Mouse (Mus musculus): ENCODE results near the gene Tax1bp3. TPM values are rescaled to one million over a fixed set of nuclear protein-coding genes. Genes with fewer than 3 reads are reported as not detected.

Gene Tax1bp3
- polyA plus RNA-seq, 1 experiment from 2014 or later: 204 TPM

- 0% methylated on average over 2 of the region's 2 CpGs for WGBS
- Histone ChIP-seq H3K4me3 (peak overlapping the region; percentile 65), H3K4me2 (replicated peaks) (peak overlapping the region; percentile 68), H3K4me1 (peaks cover 32% of the 10 kb centered on the region), H3K9ac (peak overlapping the region; percentile 84), H3K27me3 (no peaks in the 10 kb centered on the region), H3K9me3 (replicated peaks) (no peaks in the 10 kb centered on the region), H3K27ac (peak overlapping the region; percentile 91), H3K36me3 (peaks cover 24% of the 10 kb centered on the region)
- no peak for ATAC-seq (ENCODE audit: low FRiP score)
Measured at GRCm38 (mm10) chr11:73177895-73178294, 1.0 kb downstream of the Tax1bp3 start.

DNA sequence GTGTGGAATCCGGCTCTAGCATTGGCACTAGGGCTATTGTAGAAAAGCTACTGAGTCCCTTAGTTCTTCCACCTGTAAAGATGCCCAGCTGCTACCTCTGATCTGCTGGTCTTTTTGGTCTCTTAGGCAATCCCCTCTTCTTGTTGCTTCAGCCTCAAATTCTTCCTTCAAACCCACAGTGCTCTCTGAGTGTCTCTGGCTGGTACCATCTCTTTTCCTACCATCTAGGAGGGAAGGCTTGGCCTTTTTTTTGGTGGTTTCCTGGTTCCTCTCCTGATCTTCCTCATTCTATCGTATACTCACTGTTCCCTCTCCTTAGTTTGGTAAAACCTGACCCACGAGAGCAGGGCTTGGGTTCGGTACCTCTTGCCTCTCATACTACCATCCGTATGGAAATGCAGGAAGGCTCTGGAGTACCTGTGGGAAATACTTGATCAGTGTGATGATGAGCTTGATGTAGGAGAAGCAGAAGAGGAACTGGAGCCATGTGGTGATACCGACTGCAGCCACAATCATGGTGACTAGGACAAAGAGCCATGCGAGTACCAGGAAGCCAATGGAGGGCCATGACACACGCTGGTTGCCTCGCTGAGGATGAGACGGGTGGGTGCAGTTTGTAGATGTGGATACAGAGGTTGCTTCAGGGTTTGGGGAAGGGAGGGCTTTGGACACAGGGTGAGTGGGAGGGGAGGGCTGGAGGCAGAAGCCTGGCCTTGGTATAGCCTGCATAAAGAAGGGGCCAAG, 9.2 kb downstream of the Tax1bp3 start:
- WGBS: 93% methylated on average over 10 of the region's 10 CpGs
- no peak overlapping the region for H3K27ac ChIP-seq
- H3K9me3 ChIP-seq (replicated peaks): no peaks in the 10 kb centered on the region
- no peak overlapping the region for H3K4me3 ChIP-seq
- H3K4me1 ChIP-seq: no peaks in the 10 kb centered on the region
- no peak overlapping the region for H3K9ac ChIP-seq
- H3K36me3 ChIP-seq: peaks cover 72% of the 10 kb centered on the region
- H3K4me2 ChIP-seq (replicated peaks): no peak overlapping the region
- H3K27me3 ChIP-seq: no peaks in the 10 kb centered on the region
- no peak for ATAC-seq (ENCODE audit: low FRiP score)

DNA sequence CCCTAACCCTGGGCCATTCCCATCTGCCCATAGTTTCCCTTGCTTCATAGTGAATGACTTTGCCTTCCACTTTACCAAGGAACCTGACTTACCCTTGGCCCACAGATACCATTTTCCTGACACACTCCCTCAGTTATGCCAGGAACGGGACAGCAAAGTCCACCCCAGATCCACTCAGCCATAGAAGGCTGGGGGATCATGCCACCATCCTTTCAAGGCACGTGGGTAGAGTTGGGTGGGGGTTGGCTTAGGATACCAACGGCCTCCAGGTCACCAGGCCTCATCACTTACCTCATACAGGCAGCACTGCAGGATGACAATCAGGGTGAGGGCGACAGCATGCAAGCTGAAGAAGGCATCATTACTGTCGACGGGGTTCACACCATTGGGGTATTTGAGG, 10.3 kb downstream of the Tax1bp3 start:
- peaks cover 80% of the 10 kb centered on the region for H3K36me3 ChIP-seq

DNA sequence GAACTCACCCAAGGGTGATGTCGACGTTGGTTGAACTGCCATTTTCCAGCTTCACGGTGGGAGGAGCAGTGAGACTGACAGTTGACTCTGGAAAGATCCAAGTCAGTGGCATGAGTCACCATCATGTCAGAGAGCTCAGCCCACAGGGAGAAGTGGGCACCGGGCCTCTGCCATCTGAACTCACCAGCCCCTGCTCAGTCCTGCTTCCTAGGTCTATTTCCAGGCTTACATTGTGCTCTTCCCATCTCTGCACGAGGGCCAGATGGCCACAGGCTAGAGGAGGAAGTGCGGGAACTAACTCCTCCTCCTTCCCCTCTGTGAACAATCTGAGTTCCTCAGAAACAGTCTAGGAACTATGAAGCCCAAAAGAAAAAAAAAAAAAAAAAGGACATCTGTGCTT, 16.2 kb downstream of the Tax1bp3 start:
- no peak overlapping the region for H3K4me3 ChIP-seq
- peaks cover 7% of the 10 kb centered on the region for H3K4me1 ChIP-seq
- no peaks in the 10 kb centered on the region for H3K9me3 ChIP-seq (replicated peaks)
- no peak overlapping the region for H3K9ac ChIP-seq
- ATAC-seq (ENCODE audit: low FRiP score): no peak
- WGBS: 82% methylated on average over 6 of the region's 6 CpGs
- H3K27ac ChIP-seq: no peak overlapping the region
- H3K4me2 ChIP-seq (replicated peaks): no peak overlapping the region
- peaks cover 48% of the 10 kb centered on the region for H3K36me3 ChIP-seq
- no peaks in the 10 kb centered on the region for H3K27me3 ChIP-seq

More for the DNA sequence above, 10.3 kb downstream of the Tax1bp3 start:
- Histone ChIP-seq H3K27ac (no peak overlapping the region), H3K4me1 (no peaks in the 10 kb centered on the region), H3K4me2 (replicated peaks) (no peak overlapping the region), H3K9ac (no peak overlapping the region), H3K9me3 (replicated peaks) (no peaks in the 10 kb centered on the region), H3K27me3 (no peaks in the 10 kb centered on the region), H3K4me3 (no peak overlapping the region)
- no peak for ATAC-seq (ENCODE audit: low FRiP score)
- 90% methylated on average over 6 of the region's 6 CpGs for WGBS

DNA sequence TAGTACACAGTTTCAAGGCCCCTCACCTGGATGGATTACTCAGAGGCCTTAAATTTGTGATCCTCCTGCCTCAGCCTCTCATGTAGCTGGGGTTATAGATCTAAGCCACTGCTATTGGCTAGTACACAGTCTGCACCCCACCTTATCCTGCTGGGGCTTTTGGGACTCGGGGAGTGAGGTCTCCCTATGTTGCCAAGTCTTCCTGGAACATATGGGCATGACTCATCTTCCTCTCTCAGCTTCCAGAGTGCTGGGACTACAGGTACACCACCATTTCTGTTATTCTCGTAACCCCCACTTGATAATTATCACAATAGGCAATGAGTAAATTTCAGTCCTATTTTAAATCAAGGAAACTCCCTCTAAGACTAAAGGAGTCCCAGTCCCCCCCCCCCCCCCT, 17.6 kb downstream of the Tax1bp3 start:
- Histone ChIP-seq H3K4me1 (peaks cover 9% of the 10 kb centered on the region), H3K4me2 (replicated peaks) (no peak overlapping the region), H3K9ac (no peak overlapping the region), H3K27ac (no peak overlapping the region), H3K27me3 (no peaks in the 10 kb centered on the region), H3K36me3 (peaks cover 36% of the 10 kb centered on the region), H3K4me3 (no peak overlapping the region), H3K9me3 (replicated peaks) (no peaks in the 10 kb centered on the region)
- no peak for ATAC-seq (ENCODE audit: low FRiP score)
- WGBS: 77% methylated on average over 2 of the region's 2 CpGs

DNA sequence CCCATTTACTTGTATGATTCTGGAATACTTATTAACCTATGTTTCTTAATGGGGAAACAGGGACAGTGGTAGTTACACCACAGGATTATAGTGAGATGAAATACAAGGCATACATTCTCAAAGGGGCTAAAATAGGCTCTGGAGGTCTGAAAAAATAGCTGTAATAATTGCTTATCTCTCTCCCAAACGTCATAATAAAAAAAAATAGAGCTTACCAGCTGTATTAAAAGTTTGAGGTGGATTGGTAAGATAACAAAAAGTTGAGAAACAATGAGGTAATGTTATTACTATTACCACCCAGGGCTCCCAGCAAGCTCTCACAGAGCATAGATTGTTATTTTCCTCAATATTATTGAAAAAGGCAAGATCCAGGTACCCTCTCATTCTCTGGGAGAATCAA, 21.3 kb downstream of the Tax1bp3 start:
- no peaks in the 10 kb centered on the region for H3K9me3 ChIP-seq (replicated peaks)
- peak overlapping the region; percentile 87 for H3K4me2 ChIP-seq (replicated peaks)
- H3K27ac ChIP-seq: no peak overlapping the region
- H3K9ac ChIP-seq: peak overlapping the region; percentile 69
- no peak for ATAC-seq (ENCODE audit: low FRiP score)
- peaks cover 15% of the 10 kb centered on the region for H3K4me1 ChIP-seq
- WGBS: 18% methylated on average over 1 of the region's 1 CpGs
- no peaks in the 10 kb centered on the region for H3K27me3 ChIP-seq
- H3K4me3 ChIP-seq: peak overlapping the region; percentile 59
- peaks cover 5% of the 10 kb centered on the region; the same call in 1 of the 2 replicates for H3K36me3 ChIP-seq

GRCm38 (mm10) chr11:73198603-73199229, 21.8 kb downstream of the Tax1bp3 start, which contains the start of gene Ctns:
Gene Ctns (minus strand): TSS chr11:73199042.
- WGBS: under 1% methylated on average over 22 of the region's 22 CpGs
- no peak within 1 kb of the TSS for H3K27ac ChIP-seq
- peaks cover 15% of the 10 kb centered on the region for H3K4me1 ChIP-seq
- H3K4me3 ChIP-seq: peak within 1 kb of the TSS; percentile 59
- peak; percentile 97 for ATAC-seq (ENCODE audit: low FRiP score)
- peaks cover 5% of the 10 kb centered on the region; the same call in 1 of the 2 replicates for H3K36me3 ChIP-seq
- no peaks in the 10 kb centered on the region for H3K9me3 ChIP-seq (replicated peaks)
- H3K9ac ChIP-seq: peak within 1 kb of the TSS; percentile 69
- peak within 1 kb of the TSS; percentile 87 for H3K4me2 ChIP-seq (replicated peaks)
- H3K27me3 ChIP-seq: no peaks in the 10 kb centered on the region

DNA sequence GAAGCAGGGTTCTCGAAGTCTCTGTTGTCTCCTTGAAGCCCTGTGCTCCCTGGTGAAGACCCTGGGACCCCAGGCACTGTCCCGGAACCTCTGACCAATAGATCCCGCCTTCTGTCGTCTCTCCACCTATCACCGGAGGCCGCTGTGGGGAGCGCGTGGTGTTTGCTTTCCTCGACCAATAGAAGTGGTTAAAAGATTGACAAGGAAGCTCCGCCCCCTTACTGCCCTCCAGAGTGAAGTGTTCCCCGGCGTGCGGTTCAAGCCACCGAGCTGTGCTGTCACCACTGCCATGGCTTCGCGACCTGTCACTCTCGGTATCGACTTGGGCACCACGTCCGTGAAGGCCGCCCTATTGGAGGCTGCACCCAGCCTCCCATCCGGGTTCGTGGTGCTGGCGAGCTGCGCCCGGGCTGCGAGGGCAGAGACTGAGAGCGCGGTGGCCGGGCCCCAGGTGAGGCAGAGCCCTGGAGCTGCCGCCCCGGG, 22.4 kb downstream of the Tax1bp3 start, which contains the start of gene Shpk:
Shpk (plus strand) TSS at position 231 of the 483 bp plus-strand sequence.
- peak; percentile 98 for ATAC-seq (ENCODE audit: low FRiP score)
- under 1% methylated on average over 32 of the region's 32 CpGs for WGBS

GRCm38 (mm10) chr11:73199879-73200278, 23.0 kb downstream of the Tax1bp3 start:
- no peak for ATAC-seq (ENCODE audit: low FRiP score)
- peaks cover 15% of the 10 kb centered on the region for H3K4me1 ChIP-seq
- H3K36me3 ChIP-seq: peaks cover 5% of the 10 kb centered on the region; the same call in 1 of the 2 replicates
- H3K9ac ChIP-seq: peak overlapping the region; percentile 69
- H3K27me3 ChIP-seq: no peaks in the 10 kb centered on the region
- H3K4me3 ChIP-seq: peak overlapping the region; percentile 59
- peak overlapping the region; percentile 87 for H3K4me2 ChIP-seq (replicated peaks)
- 2% methylated on average over 12 of the region's 12 CpGs for WGBS
- H3K27ac ChIP-seq: no peak overlapping the region
- H3K9me3 ChIP-seq (replicated peaks): no peaks in the 10 kb centered on the region

More for the DNA sequence above, 22.4 kb downstream of the Tax1bp3 start, which contains the start of gene Shpk:
- Histone ChIP-seq H3K9ac (peak within 1 kb of the TSS; percentile 69), H3K4me3 (peak within 1 kb of the TSS; percentile 59), H3K4me2 (replicated peaks) (peak within 1 kb of the TSS; percentile 87), H3K4me1 (peaks cover 15% of the 10 kb centered on the region), H3K27ac (no peak within 1 kb of the TSS), H3K36me3 (peaks cover 5% of the 10 kb centered on the region; the same call in 1 of the 2 replicates), H3K9me3 (replicated peaks) (no peaks in the 10 kb centered on the region), H3K27me3 (no peaks in the 10 kb centered on the region)

DNA sequence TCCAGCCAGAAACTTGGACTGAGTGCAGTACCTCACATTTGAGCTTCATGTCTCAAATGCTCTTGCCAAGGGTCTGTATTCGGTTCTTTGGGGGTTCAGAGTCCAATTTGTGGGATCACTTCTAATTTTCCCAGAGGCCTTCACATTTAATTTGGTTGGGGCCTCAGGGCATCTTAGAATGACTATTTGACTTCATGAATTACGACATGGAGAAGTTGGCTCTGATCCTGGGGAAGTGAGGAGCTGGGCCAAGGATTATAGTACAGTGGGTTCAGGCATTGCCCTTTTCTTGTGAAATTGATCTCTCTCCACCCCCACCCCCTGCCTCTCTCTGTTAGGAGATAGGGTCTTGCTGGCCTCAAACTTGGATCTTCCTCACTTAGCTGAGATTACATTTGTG, 24.1 kb downstream of the Tax1bp3 start:
- H3K4me2 ChIP-seq (replicated peaks): no peak overlapping the region
- H3K27ac ChIP-seq: no peak overlapping the region
- H3K36me3 ChIP-seq: no peaks in the 10 kb centered on the region; the same call in 1 of the 2 replicates
- H3K4me1 ChIP-seq: peaks cover 15% of the 10 kb centered on the region
- no peak for ATAC-seq (ENCODE audit: low FRiP score)
- no peak overlapping the region for H3K9ac ChIP-seq
- 73% methylated on average over 2 of the region's 2 CpGs for WGBS
- H3K9me3 ChIP-seq (replicated peaks): no peaks in the 10 kb centered on the region
- no peak overlapping the region for H3K4me3 ChIP-seq
- no peaks in the 10 kb centered on the region for H3K27me3 ChIP-seq

DNA sequence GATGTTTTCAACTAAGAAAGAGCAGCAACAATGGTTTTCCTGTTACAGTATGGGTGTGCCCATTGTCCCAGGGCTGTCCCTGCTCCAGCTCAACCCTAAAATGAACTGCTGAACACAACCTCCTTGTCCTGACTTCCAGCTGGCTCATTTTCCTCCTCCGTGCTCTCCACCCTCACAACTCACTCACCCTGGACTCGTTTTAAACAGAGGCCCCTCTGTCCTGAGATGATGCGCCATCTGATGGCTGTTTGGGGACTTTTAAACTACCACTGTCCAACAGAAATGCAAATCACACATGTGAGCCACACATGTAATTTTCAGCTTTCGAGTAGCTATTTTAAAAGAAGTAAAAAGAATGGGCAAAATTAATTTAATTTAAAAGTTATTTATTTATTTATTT, 24.7 kb downstream of the Tax1bp3 start:
- 35% methylated on average over 4 of the region's 4 CpGs for WGBS
- Histone ChIP-seq H3K4me3 (no peak overlapping the region), H3K9me3 (replicated peaks) (no peaks in the 10 kb centered on the region), H3K36me3 (no peaks in the 10 kb centered on the region; the same call in 1 of the 2 replicates), H3K27ac (no peak overlapping the region), H3K27me3 (no peaks in the 10 kb centered on the region), H3K4me2 (replicated peaks) (no peak overlapping the region), H3K4me1 (peaks cover 15% of the 10 kb centered on the region), H3K9ac (no peak overlapping the region)
- no peak for ATAC-seq (ENCODE audit: low FRiP score)

- Histone ChIP-seq H3K4me3 (no peak overlapping the region), H3K9me3 (replicated peaks) (no peaks in the 10 kb centered on the region), H3K9ac (no peak overlapping the region), H3K36me3 (no peaks in the 10 kb centered on the region), H3K4me2 (replicated peaks) (no peak overlapping the region), H3K27ac (no peak overlapping the region), H3K27me3 (no peaks in the 10 kb centered on the region), H3K4me1 (peaks cover 6% of the 10 kb centered on the region)
- ATAC-seq (ENCODE audit: low FRiP score): no peak
- WGBS: 82% methylated on average over 8 of the region's 8 CpGs
Measured at GRCm38 (mm10) chr11:73203895-73204294, 27.0 kb downstream of the Tax1bp3 start.
